Mouse (Mus musculus): ENCODE measurements at regions not wholly inside any gene's neighbourhood (a gene's known extent, or its start where the extent isn't known, plus 50 kb on each side); places are given as distances from the start of the nearest gene placed in this dataset.

DNA sequence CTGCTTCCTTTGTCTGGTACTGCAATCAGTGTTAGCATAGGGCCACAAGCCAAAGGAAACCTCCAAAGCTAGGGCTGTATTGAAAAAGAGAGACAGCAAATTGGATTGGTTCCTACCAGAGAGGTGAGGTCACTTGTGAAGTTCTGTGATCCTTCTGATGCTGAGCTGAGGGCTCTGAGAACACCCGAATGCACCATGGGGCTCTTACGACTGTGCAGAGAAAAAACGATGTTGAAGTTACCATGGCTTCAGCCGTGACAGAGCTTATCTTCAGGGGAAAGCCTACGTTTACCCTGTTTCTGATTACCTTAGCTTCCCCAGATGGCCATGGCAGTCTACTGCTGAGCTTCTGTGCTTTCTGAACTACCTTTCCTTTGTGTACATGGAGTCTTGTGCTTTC, 53.9 kb upstream of the Fmo9 start:
- TF ChIP-seq TAL1 (IDR thresholded peaks at IDR 0.05; ENCODE audit: low read length) = no peak
- TF ChIP-seq GATA1 (IDR thresholded peaks at IDR 0.05; ENCODE audit: low read length) = no peak
- Histone ChIP-seq H3K4me3 (replicated peaks) (no peak overlapping the region), H3K27me3 (ENCODE audit: control insufficient read depth) (no peaks in the 10 kb centered on the region), H3K36me3 (ENCODE audit: control insufficient read depth) (no peaks in the 10 kb centered on the region), H3K4me1 (ENCODE audit: control insufficient read depth) (no peaks in the 10 kb centered on the region), H3K9me3 (ENCODE audit: control insufficient read depth, low read length) (no peaks in the 10 kb centered on the region)

- H3K36me3 ChIP-seq (ENCODE audit: control insufficient read depth) = no peaks in the 10 kb centered on the region
- H3K4me1 ChIP-seq (ENCODE audit: control insufficient read depth) = no peaks in the 10 kb centered on the region
- no peaks in the 10 kb centered on the region for H3K9me3 ChIP-seq (ENCODE audit: control insufficient read depth, low read length)
- no peaks in the 10 kb centered on the region for H3K27me3 ChIP-seq (ENCODE audit: control insufficient read depth)
- no peak overlapping the region for H3K4me3 ChIP-seq (replicated peaks)
- TF ChIP-seq TAL1 (IDR thresholded peaks at IDR 0.05; ENCODE audit: low read length) (no peak), GATA1 (IDR thresholded peaks at IDR 0.05; ENCODE audit: low read length) (no peak)
Measured at GRCm38 (mm10) chr1:166738029-166738428, 56.4 kb upstream of the Fmo9 start.

DNA sequence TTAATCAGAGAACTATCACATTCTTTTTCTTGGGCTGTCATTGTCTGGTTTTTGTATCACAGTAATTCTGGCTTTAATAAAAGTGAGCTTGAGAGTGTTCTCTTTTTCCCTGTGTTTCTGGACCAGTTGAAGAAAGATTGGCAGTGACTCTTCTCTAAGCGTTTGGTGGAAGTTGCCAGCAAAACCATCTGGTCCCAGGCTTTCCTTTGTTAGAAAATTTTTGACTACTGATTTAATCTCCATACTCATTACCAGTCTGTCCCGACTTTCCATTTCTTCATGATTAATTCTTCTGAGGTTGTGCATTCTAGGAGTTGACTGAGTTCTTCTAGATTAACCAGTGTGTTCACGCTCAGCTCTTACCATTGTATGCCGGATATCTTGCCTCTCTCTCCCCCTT, 68.6 kb upstream of the Fmo9 start:
- H3K4me1 ChIP-seq (ENCODE audit: control insufficient read depth) = no peaks in the 10 kb centered on the region
- H3K36me3 ChIP-seq (ENCODE audit: control insufficient read depth) = no peaks in the 10 kb centered on the region
- H3K4me3 ChIP-seq (replicated peaks) = no peak overlapping the region
- no peaks in the 10 kb centered on the region for H3K9me3 ChIP-seq (ENCODE audit: control insufficient read depth, low read length)
- TF ChIP-seq GATA1 (IDR thresholded peaks at IDR 0.05; ENCODE audit: low read length) = no peak
- no peaks in the 10 kb centered on the region for H3K27me3 ChIP-seq (ENCODE audit: control insufficient read depth)

- TF ChIP-seq GATA1 (IDR thresholded peaks at IDR 0.05; ENCODE audit: low read length) = no peak
- no peak for TF ChIP-seq TAL1 (IDR thresholded peaks at IDR 0.05; ENCODE audit: low read length)
- Histone ChIP-seq H3K9me3 (ENCODE audit: control insufficient read depth, low read length) (no peaks in the 10 kb centered on the region), H3K36me3 (ENCODE audit: control insufficient read depth) (no peaks in the 10 kb centered on the region), H3K4me1 (ENCODE audit: control insufficient read depth) (no peaks in the 10 kb centered on the region), H3K4me3 (replicated peaks) (no peak overlapping the region), H3K27me3 (ENCODE audit: control insufficient read depth) (no peaks in the 10 kb centered on the region)
Measured at GRCm38 (mm10) chr1:166750777-166751176, 69.1 kb upstream of the Fmo9 start.

GRCm38 (mm10) chr1:166751436-166751835, 69.8 kb upstream of the Fmo9 start:
- no peaks in the 10 kb centered on the region for H3K27me3 ChIP-seq (ENCODE audit: control insufficient read depth)
- H3K4me3 ChIP-seq (replicated peaks) = no peak overlapping the region
- H3K4me1 ChIP-seq (ENCODE audit: control insufficient read depth) = no peaks in the 10 kb centered on the region
- TF ChIP-seq TAL1 (IDR thresholded peaks at IDR 0.05; ENCODE audit: low read length) (no peak), GATA1 (IDR thresholded peaks at IDR 0.05; ENCODE audit: low read length) (no peak)
- H3K9me3 ChIP-seq (ENCODE audit: control insufficient read depth, low read length) = no peaks in the 10 kb centered on the region
- no peaks in the 10 kb centered on the region for H3K36me3 ChIP-seq (ENCODE audit: control insufficient read depth)

GRCm38 (mm10) chr1:166752990-166753709, 71.5 kb upstream of the Fmo9 start:
- H3K36me3 ChIP-seq (ENCODE audit: control insufficient read depth) = no peaks in the 10 kb centered on the region
- no peaks in the 10 kb centered on the region for H3K27me3 ChIP-seq (ENCODE audit: control insufficient read depth)
- TF ChIP-seq GATA1 (IDR thresholded peaks at IDR 0.05; ENCODE audit: low read length) (no peak), TAL1 (IDR thresholded peaks at IDR 0.05; ENCODE audit: low read length) (no peak)
- H3K4me1 ChIP-seq (ENCODE audit: control insufficient read depth) = no peaks in the 10 kb centered on the region
- no peak overlapping the region for H3K4me3 ChIP-seq (replicated peaks)
- H3K9me3 ChIP-seq (ENCODE audit: control insufficient read depth, low read length) = peaks cover 2% of the 10 kb centered on the region; the same call in 1 of the 2 replicates

GRCm38 (mm10) chr1:166758987-166759386, 77.3 kb upstream of the Fmo9 start:
- no peaks in the 10 kb centered on the region for H3K4me1 ChIP-seq (ENCODE audit: control insufficient read depth)
- no peaks in the 10 kb centered on the region for H3K36me3 ChIP-seq (ENCODE audit: control insufficient read depth)
- H3K27me3 ChIP-seq (ENCODE audit: control insufficient read depth) = no peaks in the 10 kb centered on the region
- no peak for TF ChIP-seq GATA1 (IDR thresholded peaks at IDR 0.05; ENCODE audit: low read length)
- peaks cover 2% of the 10 kb centered on the region; the same call in 1 of the 2 replicates for H3K9me3 ChIP-seq (ENCODE audit: control insufficient read depth, low read length)
- no peak overlapping the region for H3K4me3 ChIP-seq (replicated peaks)

- no peaks in the 10 kb centered on the region for H3K4me1 ChIP-seq (ENCODE audit: control insufficient read depth)
Measured at GRCm38 (mm10) chr1:166773114-166773513, 91.5 kb upstream of the Fmo9 start.

DNA sequence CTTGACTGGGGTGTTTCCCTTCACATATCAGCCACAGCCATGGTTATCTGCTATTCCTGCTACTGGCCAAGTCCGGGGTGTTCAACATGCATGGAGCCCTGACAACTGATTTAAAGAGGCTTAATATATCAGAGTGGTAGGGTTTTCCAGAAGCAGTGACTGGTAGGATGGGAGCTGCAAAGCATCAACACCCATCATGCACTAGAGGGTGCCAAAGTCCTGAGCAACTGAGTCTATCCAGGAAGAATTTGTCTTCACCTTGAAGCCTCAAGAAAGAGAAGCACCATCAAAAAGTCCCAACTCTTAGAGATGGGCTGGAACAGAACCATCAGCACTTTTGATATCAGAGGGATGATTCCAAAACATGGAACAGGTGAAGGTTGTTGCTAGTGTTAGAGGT, 100.5 kb upstream of the Fmo9 start:
- Histone ChIP-seq H3K4me3 (replicated peaks) (no peak overlapping the region), H3K27me3 (ENCODE audit: control insufficient read depth) (no peaks in the 10 kb centered on the region), H3K36me3 (ENCODE audit: control insufficient read depth) (no peaks in the 10 kb centered on the region), H3K4me1 (ENCODE audit: control insufficient read depth) (no peaks in the 10 kb centered on the region), H3K9me3 (ENCODE audit: control insufficient read depth, low read length) (no peaks in the 10 kb centered on the region)
- no peak for TF ChIP-seq TAL1 (IDR thresholded peaks at IDR 0.05; ENCODE audit: low read length)
- TF ChIP-seq GATA1 (IDR thresholded peaks at IDR 0.05; ENCODE audit: low read length) = no peak

More at GRCm38 (mm10) chr1:166773114-166773513, 91.5 kb upstream of the Fmo9 start:
- no peak overlapping the region for H3K4me3 ChIP-seq (replicated peaks)
- H3K36me3 ChIP-seq (ENCODE audit: control insufficient read depth) = no peaks in the 10 kb centered on the region
- TF ChIP-seq TAL1 (IDR thresholded peaks at IDR 0.05; ENCODE audit: low read length) (no peak), GATA1 (IDR thresholded peaks at IDR 0.05; ENCODE audit: low read length) (no peak)
- no peaks in the 10 kb centered on the region for H3K27me3 ChIP-seq (ENCODE audit: control insufficient read depth)
- H3K9me3 ChIP-seq (ENCODE audit: control insufficient read depth, low read length) = no peaks in the 10 kb centered on the region

- TF ChIP-seq GATA1 (IDR thresholded peaks at IDR 0.05; ENCODE audit: low read length) (no peak), TAL1 (IDR thresholded peaks at IDR 0.05; ENCODE audit: low read length) (no peak)
- no peaks in the 10 kb centered on the region for H3K9me3 ChIP-seq (ENCODE audit: control insufficient read depth, low read length)
- no peaks in the 10 kb centered on the region for H3K27me3 ChIP-seq (ENCODE audit: control insufficient read depth)
- H3K4me1 ChIP-seq (ENCODE audit: control insufficient read depth) = no peaks in the 10 kb centered on the region
- H3K4me3 ChIP-seq (replicated peaks) = no peak overlapping the region
- H3K36me3 ChIP-seq (ENCODE audit: control insufficient read depth) = no peaks in the 10 kb centered on the region
Measured at GRCm38 (mm10) chr1:166787945-166788344, 106.3 kb upstream of the Fmo9 start.

Measured in erythroblast, embryonic 14.5 days (primary cell).